Mouse (Mus musculus) olfactory bulb, adult 2 months (tissue): ENCODE measurements around the gene Lrrc23.

ENCODE experiments used
- CTCF ChIP-seq: fragments of 200-500 bp; IDR thresholded peaks from 2 replicates; pipeline ENCODE4 v1.5.1; 2012; ENCODE audit warnings: low read depth, mild to moderate bottlenecking, low read length, moderate library complexity; ENCODE audit not compliant: insufficient read depth
- POLR2A ChIP-seq: fragments of 200-500 bp; IDR thresholded peaks from 2 replicates; pipeline ENCODE4 v1.6.1; 2012; ENCODE audit warnings: mild to moderate bottlenecking, low read depth, low read length, moderate library complexity; ENCODE audit not compliant: insufficient read depth

DNA sequence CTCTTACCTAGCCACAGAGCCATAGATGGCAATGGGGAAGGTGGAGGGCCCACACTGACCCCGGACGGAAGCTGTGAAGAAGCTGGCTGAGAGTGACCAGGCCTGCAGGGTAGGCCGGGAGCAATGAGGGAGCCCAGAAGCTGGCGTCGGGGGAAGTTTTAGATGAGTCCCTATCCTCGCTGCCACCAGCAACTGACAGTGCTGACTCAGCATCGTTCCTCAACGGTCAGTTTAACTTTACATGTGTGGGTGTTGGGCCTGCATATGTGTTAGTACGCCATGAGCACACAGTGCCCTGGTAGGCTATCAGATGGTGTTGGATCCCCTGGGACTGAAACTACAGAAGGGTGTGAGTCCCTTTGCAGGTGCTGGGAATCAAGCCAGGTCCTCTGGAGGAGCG lies 55.1 kb downstream of the Lrrc23 start:
- TF ChIP-seq CTCF = no peak
- TF ChIP-seq POLR2A = no peak
